Mouse (Mus musculus): Measurements from ENCODE around the gene Nasp. TPM values are rescaled to one million over a fixed set of nuclear protein-coding genes. Genes with fewer than 3 reads are reported as not detected.
A peak's percentile ranks its signal among the peaks of the same experiment; 100 is the strongest.
"Not testable (repeated sequence)": the region's sequence is repeated elsewhere in the genome, so short reads cannot be mapped to it uniquely, and the experiment has no call there.

Gene Nasp
- 342 and 352 TPM in 2 replicates for polyA plus RNA-seq (2014; fragmentation: Nextera tagmentation; extraction: Ambion mirVana)

DNA sequence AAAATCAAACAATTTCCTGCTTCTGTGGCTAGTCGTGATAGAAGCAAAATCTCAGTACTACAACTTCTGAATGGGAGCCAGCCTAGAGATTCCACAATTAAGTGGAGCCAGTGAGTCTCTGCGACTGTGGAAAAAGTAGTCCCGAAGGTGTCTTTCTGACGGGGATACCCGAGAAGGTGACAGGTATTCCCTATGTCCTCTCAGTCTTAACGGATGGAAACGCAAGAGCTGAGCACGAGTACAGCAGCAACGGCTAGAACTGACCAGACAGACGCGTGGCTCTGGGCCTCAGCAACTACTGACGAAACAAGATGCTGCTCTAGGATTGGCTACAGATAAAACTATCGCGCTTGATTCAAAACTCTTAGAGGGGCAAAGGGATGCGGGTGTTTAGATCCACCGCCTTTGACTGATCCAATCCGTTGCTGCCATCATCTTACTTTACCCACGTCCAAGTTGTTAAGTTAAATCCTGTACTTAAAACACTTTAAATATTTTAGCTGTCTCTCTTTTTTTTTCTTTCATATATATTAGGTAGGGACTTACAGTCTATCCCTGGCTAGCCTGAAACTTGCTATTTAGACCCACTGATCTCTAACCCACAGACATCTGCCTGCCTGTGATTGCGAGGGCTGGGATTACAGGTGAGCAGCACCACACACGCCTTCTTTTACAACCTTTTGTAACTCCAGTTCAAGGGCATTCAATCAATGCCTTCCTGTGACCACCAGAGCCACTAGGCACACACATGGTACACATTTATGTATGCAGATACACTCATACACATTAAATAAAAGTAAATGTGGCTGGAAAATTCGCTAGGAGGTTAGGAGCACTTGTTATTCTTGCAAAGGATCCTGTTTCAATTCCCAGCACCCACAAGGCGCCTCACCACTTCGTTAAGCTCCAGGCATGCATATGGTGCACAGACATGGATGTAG is at the start of gene Nasp:
Nasp (minus strand) TSS at position 220 of the 941 bp plus-strand sequence.
- Histone ChIP-seq H3K4me2 (ENCODE audit: low read depth, low read length, severe bottlenecking) (peak within 1 kb of the TSS; percentile 49), H3K36me3 (ENCODE audit: control insufficient read depth, insufficient read depth, low read length) (no peaks in the 10 kb centered on the region; the same call in 1 of the 2 replicates), H3K4me3 (ENCODE audit: low read depth, low read length) (peak within 1 kb of the TSS; percentile 100), H3K27ac (ENCODE audit: low read depth, low read length) (peak within 1 kb of the TSS; percentile 92), H3K9ac (ENCODE audit: low read length) (peak within 1 kb of the TSS; percentile 98), H3K4me1 (replicated peaks; ENCODE audit: control insufficient read depth, insufficient read depth, low read length) (peaks cover 4% of the 10 kb centered on the region; the same call in 1 of the 2 replicates), H3K9me3 (ENCODE audit: control insufficient read depth, low read length) (no peaks in the 10 kb centered on the region), H3K27me3 (ENCODE audit: control insufficient read depth, insufficient read depth, low read length) (no peaks in the 10 kb centered on the region)
- WGBS, result 8% methylated on average over 23 of the region's 23 CpGs
- ATAC-seq (replicated peaks; ENCODE audit: low FRiP score) (peak; percentile 87), DNase-seq (ENCODE audit: low spot score) (peak; percentile 87)

DNA sequence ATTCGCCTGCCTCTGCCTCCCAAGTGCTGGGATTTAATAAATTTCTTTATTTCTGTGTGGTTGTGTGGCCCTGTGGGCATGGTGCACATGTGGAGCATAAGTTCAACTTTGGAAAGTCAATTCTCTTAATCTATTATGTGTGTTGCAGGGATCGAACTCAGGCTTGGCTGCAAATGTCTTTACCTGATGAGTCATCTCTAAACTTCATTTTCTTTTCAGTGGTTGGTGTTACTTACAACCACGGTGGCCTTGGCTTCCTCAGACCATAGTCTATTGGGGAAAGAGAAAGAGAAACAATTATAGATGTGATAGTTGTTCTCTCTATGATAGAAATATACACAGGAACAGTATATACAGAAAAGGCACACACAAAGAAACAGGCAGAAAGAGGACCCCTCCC is 48.3 kb upstream of the Nasp start:
- ATAC-seq (replicated peaks; ENCODE audit: low FRiP score), result no peak

DNA sequence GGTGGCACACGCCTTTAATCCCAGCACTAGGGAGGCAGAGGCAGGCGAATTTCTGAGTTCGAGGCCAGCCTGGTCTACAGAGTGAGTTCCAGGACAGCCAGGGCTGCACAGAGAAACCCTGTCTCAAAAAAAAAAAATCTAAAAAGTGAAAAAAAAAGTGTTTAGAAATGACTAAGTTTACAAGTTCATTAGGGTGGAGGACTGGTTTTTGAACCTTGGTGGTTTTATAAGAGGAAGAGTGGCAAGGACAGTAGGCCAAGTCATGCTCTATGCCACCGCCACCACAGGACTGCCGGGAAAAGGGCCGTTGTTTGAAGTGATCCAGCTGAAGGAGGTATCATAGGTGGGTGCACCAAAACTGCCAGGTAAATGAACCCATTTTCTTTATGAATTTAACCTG is 47.0 kb upstream of the Nasp start:
- H3K9me3 ChIP-seq (ENCODE audit: control insufficient read depth, low read length); H3K4me2 ChIP-seq (ENCODE audit: low read depth, low read length, severe bottlenecking); H3K4me3 ChIP-seq (ENCODE audit: low read depth, low read length); H3K27me3 ChIP-seq (ENCODE audit: control insufficient read depth, insufficient read depth, low read length); H3K27ac ChIP-seq (ENCODE audit: low read depth, low read length); H3K36me3 ChIP-seq (ENCODE audit: control insufficient read depth, insufficient read depth, low read length); H3K9ac ChIP-seq (ENCODE audit: low read length); ATAC-seq (replicated peaks; ENCODE audit: low FRiP score); DNase-seq (ENCODE audit: low spot score); H3K4me1 ChIP-seq (replicated peaks; ENCODE audit: control insufficient read depth, insufficient read depth, low read length): not testable (repeated sequence)
- WGBS, result 93% methylated on average over 6 of the region's 6 CpGs

More for the DNA sequence above, 48.3 kb upstream of the Nasp start:
- Histone ChIP-seq H3K4me2 (ENCODE audit: low read depth, low read length, severe bottlenecking) (no peak overlapping the region), H3K9me3 (ENCODE audit: control insufficient read depth, low read length) (no peaks in the 10 kb centered on the region), H3K36me3 (ENCODE audit: control insufficient read depth, insufficient read depth, low read length) (no peaks in the 10 kb centered on the region), H3K27ac (ENCODE audit: low read depth, low read length) (no peak overlapping the region), H3K4me1 (replicated peaks; ENCODE audit: control insufficient read depth, insufficient read depth, low read length) (no peaks in the 10 kb centered on the region), H3K4me3 (ENCODE audit: low read depth, low read length) (no peak overlapping the region), H3K9ac (ENCODE audit: low read length) (no peak overlapping the region), H3K27me3 (ENCODE audit: control insufficient read depth, insufficient read depth, low read length) (no peaks in the 10 kb centered on the region)
- no peak for DNase-seq (ENCODE audit: low spot score)
- 89% methylated on average over 3 of the region's 3 CpGs for WGBS

DNA sequence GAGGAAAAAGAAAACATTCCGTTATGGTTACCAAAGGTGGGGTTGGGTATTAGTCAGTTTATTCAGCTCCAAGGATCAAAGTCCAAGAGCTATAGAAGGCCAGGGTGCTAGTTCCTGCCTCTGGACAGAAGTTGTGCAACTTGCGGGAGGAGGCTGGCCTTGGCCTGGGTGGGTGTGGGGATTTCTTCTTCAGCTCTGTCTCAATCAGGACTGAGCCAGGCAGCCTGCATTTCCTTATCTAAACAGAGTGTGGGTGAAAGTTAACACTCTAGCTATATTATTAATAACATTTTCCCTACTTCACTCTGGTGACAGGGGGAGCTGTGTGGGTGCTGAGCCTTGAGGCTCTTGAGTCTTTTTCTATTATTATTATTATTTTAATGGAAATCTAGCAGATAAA is 45.0 kb upstream of the Nasp start:
- no peak for ATAC-seq (replicated peaks; ENCODE audit: low FRiP score)
- WGBS, result 70% methylated on average over 2 of the region's 2 CpGs
- H3K9me3 ChIP-seq (ENCODE audit: control insufficient read depth, low read length), result no peaks in the 10 kb centered on the region

DNA sequence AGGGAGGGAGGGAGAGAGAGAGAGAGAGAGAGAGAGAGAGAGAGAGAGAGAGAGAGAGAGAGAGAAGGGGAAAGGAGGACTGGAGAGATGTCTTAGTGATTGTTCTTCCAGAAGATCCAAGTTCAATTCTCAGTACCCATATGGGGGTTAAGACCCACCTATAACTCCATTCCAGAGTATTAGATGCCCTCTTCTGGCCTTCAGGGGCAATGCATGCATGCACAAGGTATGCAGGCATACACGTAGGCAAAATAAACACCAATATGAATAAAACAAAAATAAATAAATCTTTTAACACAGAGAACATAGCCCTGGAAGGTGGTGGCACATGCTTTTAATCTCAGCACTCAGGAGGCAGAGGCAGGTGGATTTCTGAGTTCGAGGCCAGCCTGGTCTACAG is 41.5 kb upstream of the Nasp start:
- no peaks in the 10 kb centered on the region for H3K36me3 ChIP-seq (ENCODE audit: control insufficient read depth, insufficient read depth, low read length)
- no peaks in the 10 kb centered on the region for H3K9me3 ChIP-seq (ENCODE audit: control insufficient read depth, low read length)
- H3K27me3 ChIP-seq (ENCODE audit: control insufficient read depth, insufficient read depth, low read length), result no peaks in the 10 kb centered on the region
- no peak overlapping the region for H3K4me2 ChIP-seq (ENCODE audit: low read depth, low read length, severe bottlenecking)
- no peak overlapping the region for H3K27ac ChIP-seq (ENCODE audit: low read depth, low read length)
- H3K9ac ChIP-seq (ENCODE audit: low read length), result no peak overlapping the region
- DNase-seq (ENCODE audit: low spot score) (no peak), ATAC-seq (replicated peaks; ENCODE audit: low FRiP score) (no peak)
- 70% methylated on average over 2 of the region's 2 CpGs for whole genome bisulfite sequencing
- no peak overlapping the region for H3K4me3 ChIP-seq (ENCODE audit: low read depth, low read length)
- H3K4me1 ChIP-seq (replicated peaks; ENCODE audit: control insufficient read depth, insufficient read depth, low read length), result no peaks in the 10 kb centered on the region

More for the DNA sequence above, 45.0 kb upstream of the Nasp start:
- Histone ChIP-seq H3K27me3 (ENCODE audit: control insufficient read depth, insufficient read depth, low read length) (no peaks in the 10 kb centered on the region), H3K4me2 (ENCODE audit: low read depth, low read length, severe bottlenecking) (no peak overlapping the region), H3K27ac (ENCODE audit: low read depth, low read length) (no peak overlapping the region), H3K36me3 (ENCODE audit: control insufficient read depth, insufficient read depth, low read length) (no peaks in the 10 kb centered on the region), H3K4me1 (replicated peaks; ENCODE audit: control insufficient read depth, insufficient read depth, low read length) (no peaks in the 10 kb centered on the region), H3K9ac (ENCODE audit: low read length) (no peak overlapping the region), H3K4me3 (ENCODE audit: low read depth, low read length) (no peak overlapping the region)
- no peak for DNase-seq (ENCODE audit: low spot score)

DNA sequence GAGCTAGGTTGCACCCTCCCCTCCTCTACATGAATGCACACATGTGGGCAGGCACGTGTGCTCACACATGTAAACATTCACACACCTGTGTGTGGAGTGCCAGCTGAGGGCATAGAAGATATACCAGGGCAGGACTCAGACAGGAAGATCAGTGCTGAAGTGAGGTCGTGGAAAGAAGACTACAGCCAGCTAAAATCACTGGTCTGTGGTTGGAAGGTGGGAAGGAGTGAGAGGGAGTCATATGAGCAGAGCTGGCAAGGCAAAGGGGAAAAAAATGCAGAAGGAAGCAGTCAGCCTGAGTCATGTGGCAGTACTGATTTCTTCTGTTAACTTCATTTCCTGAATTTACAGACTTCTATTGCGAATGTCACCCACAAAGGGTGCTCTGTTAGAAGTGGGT is 40.4 kb upstream of the Nasp start:
- Histone ChIP-seq H3K9ac (ENCODE audit: low read length) (no peak overlapping the region), H3K4me2 (ENCODE audit: low read depth, low read length, severe bottlenecking) (no peak overlapping the region), H3K27me3 (ENCODE audit: control insufficient read depth, insufficient read depth, low read length) (no peaks in the 10 kb centered on the region), H3K4me1 (replicated peaks; ENCODE audit: control insufficient read depth, insufficient read depth, low read length) (no peaks in the 10 kb centered on the region), H3K27ac (ENCODE audit: low read depth, low read length) (no peak overlapping the region), H3K9me3 (ENCODE audit: control insufficient read depth, low read length) (no peaks in the 10 kb centered on the region), H3K4me3 (ENCODE audit: low read depth, low read length) (no peak overlapping the region), H3K36me3 (ENCODE audit: control insufficient read depth, insufficient read depth, low read length) (no peaks in the 10 kb centered on the region)
- WGBS, result 67% methylated on average over 3 of the region's 3 CpGs
- ATAC-seq (replicated peaks; ENCODE audit: low FRiP score) (no peak), DNase-seq (ENCODE audit: low spot score) (no peak)

DNA sequence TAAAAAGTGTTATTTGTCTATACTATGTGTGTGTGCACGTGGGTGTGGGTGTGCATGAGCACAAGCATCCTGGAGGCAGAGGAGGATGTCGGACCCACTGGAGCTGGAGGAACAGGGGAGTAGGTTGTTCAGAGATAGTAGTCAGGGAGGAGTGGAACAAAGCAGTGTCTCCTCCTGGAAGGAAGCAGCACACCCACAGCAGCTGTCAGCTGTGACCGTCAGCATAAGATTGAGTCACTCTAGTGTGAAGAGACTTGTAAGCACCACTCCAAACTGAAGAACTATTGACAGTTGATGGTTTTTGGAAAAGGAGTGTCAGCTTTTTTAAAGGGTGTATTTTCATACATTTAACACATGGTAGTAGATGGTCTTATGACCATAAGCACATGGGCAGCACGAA is 38.9 kb upstream of the Nasp start:
- Histone ChIP-seq H3K27me3 (ENCODE audit: control insufficient read depth, insufficient read depth, low read length) (no peaks in the 10 kb centered on the region), H3K4me3 (ENCODE audit: low read depth, low read length) (no peak overlapping the region), H3K36me3 (ENCODE audit: control insufficient read depth, insufficient read depth, low read length) (no peaks in the 10 kb centered on the region), H3K4me2 (ENCODE audit: low read depth, low read length, severe bottlenecking) (no peak overlapping the region), H3K9ac (ENCODE audit: low read length) (no peak overlapping the region), H3K9me3 (ENCODE audit: control insufficient read depth, low read length) (no peaks in the 10 kb centered on the region), H3K27ac (ENCODE audit: low read depth, low read length) (no peak overlapping the region), H3K4me1 (replicated peaks; ENCODE audit: control insufficient read depth, insufficient read depth, low read length) (no peaks in the 10 kb centered on the region)
- ATAC-seq (replicated peaks; ENCODE audit: low FRiP score) (no peak), DNase-seq (ENCODE audit: low spot score) (no peak)
- 73% methylated on average over 4 of the region's 4 CpGs for WGBS

DNA sequence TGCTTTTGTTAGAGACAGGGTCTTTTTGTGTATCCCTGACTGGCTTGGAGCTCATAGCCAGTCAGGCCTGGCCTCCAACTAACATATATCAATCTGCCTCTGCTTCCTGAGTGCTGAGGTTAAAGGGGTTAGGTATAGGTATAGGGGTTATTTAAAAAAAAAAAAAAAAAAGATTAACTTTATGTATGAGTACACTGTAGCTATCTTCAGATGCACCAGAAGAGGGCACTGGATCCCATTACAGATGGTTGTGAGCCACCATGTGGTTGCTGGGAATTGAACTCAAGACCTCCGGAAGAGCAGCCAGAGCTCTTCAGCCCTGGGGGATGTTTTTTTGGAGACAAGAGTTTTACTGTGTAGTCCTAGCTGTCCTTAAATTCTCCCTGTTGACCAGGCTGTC is 34.3 kb upstream of the Nasp start:
- Histone ChIP-seq H3K27ac (ENCODE audit: low read depth, low read length) (no peak overlapping the region), H3K4me3 (ENCODE audit: low read depth, low read length) (no peak overlapping the region), H3K4me1 (replicated peaks; ENCODE audit: control insufficient read depth, insufficient read depth, low read length) (no peaks in the 10 kb centered on the region), H3K9me3 (ENCODE audit: control insufficient read depth, low read length) (no peaks in the 10 kb centered on the region), H3K36me3 (ENCODE audit: control insufficient read depth, insufficient read depth, low read length) (no peaks in the 10 kb centered on the region), H3K27me3 (ENCODE audit: control insufficient read depth, insufficient read depth, low read length) (no peaks in the 10 kb centered on the region), H3K4me2 (ENCODE audit: low read depth, low read length, severe bottlenecking) (no peak overlapping the region), H3K9ac (ENCODE audit: low read length) (no peak overlapping the region)
- DNase-seq (ENCODE audit: low spot score) (no peak), ATAC-seq (replicated peaks; ENCODE audit: low FRiP score) (no peak)
- WGBS, result 88% methylated on average over 1 of the region's 1 CpGs

DNA sequence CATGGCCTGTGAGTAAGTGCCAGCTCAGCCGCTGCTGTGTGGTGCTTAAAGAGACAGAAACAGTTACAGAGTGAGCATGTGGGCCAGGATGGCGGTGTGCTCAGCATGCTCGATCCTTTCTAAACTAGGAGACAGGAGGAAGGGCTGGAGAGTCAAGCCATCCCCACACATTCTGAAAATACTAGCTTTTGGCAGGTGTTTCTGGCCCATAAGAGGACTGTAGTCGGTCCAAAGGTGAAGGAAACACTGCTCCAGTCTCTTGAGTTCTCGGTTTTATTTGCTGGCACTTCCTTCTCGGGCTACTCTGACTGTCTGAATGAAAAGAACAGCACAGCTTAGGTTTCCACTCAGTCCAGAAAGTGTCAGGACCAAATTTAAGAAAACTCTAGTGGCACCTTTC is 33.1 kb upstream of the Nasp start:
- ATAC-seq (replicated peaks; ENCODE audit: low FRiP score) (no peak), DNase-seq (ENCODE audit: low spot score) (no peak)
- no peak overlapping the region for H3K4me2 ChIP-seq (ENCODE audit: low read depth, low read length, severe bottlenecking)
- no peaks in the 10 kb centered on the region for H3K4me1 ChIP-seq (replicated peaks; ENCODE audit: control insufficient read depth, insufficient read depth, low read length)
- H3K27ac ChIP-seq (ENCODE audit: low read depth, low read length), result no peak overlapping the region
- H3K9ac ChIP-seq (ENCODE audit: low read length), result no peak overlapping the region
- H3K4me3 ChIP-seq (ENCODE audit: low read depth, low read length), result no peak overlapping the region
- no peaks in the 10 kb centered on the region for H3K36me3 ChIP-seq (ENCODE audit: control insufficient read depth, insufficient read depth, low read length)
- WGBS, result 81% methylated on average over 6 of the region's 6 CpGs
- H3K9me3 ChIP-seq (ENCODE audit: control insufficient read depth, low read length), result no peaks in the 10 kb centered on the region
- H3K27me3 ChIP-seq (ENCODE audit: control insufficient read depth, insufficient read depth, low read length), result no peaks in the 10 kb centered on the region

Data from forebrain, embryonic 11.5 days (tissue).